Mouse (Mus musculus) left cerebral cortex, postnatal 36 days (tissue): ENCODE data around the gene Tnfrsf18. TPM values are rescaled to one million over a fixed set of nuclear protein-coding genes. Genes with fewer than 3 reads are reported as not detected.

Source experiments
- DNase-seq, 2 experiments: peaks; one replicate each; pipeline ENCODE4 v3.0.0; 2021 to 2022; ENCODE audit warnings: low spot score in 2 of 2, mixed read lengths in 1 of 2
- intact Hi-C: fragments of 180-260 bp; cut with DNase I; formaldehyde crosslinking; loops from one replicate; pipeline ENCODE4 v1.15.1; 2025
- total RNA-seq, 2 experiments: library from RNA; stranded (reverse); gene quantifications; 2 replicates each; pipeline ENCODE4 v1.2.3; 2021

Tnfrsf18 gene
- not detected for total RNA-seq

DNA sequence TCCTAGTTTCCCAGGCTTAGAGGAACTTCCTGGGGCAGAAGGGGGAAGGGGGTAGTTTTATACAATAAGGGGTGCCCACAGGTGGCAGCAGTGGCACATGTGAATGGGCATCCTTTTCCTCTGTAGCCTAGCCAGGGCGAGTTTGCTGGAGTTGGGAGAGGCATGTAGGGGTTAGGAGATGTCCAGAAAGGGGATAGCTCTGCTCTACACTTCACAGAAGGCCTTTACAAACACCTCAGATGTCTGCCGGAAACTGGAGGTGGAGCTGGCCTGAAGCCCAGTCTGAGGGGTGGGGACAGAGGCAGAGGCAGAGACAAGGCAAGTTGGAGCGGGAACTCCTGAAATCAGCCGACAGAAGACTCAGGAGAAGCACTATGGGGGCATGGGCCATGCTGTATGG is at the start of gene Tnfrsf18:
TSS of gene Tnfrsf18 (plus strand) at position 152 of the 400 bp plus-strand sequence.
- intact Hi-C loops, result no loop called here
- peak; percentile 66 to 71 for DNase-seq

DNA sequence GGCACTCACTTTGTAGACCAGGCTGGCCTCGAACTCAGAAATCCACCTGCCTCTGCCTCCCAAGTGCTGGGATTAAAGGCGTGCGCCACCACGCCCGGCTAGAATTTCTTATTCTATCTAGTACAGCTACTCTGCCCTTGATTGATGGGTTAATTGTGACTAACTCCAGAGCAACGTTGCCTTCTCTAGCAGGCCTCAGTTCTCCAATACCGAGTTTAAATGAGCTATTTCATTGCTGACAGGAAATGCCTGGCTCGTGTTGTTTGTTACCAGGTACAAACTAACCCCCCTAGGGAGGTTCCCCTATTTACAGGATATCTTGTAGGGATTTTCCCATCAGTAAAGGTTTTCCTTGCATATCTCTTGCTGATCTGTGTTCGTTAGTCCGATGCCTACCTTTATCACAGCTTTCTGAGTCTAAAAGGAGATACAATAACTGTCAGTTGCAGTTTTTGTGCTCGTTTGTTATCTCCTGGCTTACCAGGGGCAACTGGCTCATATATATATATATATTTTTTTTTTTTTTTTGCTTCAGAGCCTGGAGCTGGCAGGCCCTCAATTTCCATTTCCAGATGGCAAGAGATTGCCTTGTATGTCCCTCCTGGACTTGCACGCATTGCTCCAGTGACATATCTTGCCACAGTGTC is 44.4 kb upstream of the Tnfrsf18 start:
- intact Hi-C loops, result no loop called here
- DNase-seq, result no peak

DNA sequence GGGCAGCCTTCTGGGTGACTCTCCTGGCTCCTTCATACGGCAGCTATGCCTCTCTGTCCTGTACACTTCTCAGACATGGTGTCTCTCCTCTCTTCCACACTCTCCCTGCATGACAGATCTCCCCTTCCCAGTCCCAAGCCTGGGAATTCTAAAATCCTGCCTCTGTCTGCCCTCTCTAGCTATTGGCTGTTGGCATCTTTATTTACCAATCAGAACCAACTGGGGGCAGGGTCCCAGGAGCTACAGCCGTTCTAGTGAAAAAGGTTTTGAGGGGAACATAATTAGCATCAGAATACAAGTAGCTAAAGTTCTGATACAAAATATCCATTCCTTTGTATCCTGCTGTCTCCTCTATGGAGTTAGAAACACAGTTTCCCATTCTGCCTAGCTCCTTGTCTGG is 42.2 kb upstream of the Tnfrsf18 start:
- intact Hi-C loops, result no loop called here
- DNase-seq, result no peak

DNA sequence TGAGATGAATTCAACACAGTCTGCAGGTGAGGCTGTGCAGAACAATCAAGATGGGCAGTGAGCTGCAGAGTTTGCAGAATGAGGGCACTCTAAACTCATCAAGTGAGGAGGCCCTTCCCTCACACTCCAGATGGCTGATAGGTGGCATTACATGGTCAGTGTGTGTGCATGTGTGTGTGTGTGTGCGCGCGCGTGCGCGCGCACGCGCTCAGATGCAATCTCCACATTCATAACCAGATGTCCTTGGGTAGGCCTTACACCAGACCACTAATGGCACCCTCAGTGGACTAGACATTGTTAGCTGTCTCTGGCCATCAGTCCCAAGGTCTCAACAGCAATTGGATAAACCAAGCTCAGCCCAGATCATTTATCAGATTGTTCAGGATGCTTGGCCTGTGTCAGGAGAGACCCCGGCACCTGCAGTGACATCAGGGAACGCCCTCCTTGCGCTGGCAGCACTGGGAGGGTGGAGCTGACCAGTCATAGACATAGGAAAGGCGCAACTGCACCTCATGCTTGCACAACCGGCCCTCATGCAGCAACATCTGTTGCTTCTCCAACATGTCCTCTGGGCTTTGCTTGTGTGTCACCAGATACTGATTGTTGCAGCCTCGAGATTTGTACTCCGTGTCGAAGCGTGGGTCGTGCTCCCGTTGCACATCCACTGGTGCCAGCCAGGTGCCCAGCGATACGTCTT is 34.6 kb upstream of the Tnfrsf18 start:
- intact Hi-C loops, result loop anchor here (5.0 to 10.0 kb wide), 3 partner anchors 34 to 113 kb away; partner anchors contain the start of genes 9430015G10Rik and Ube2j2
- no peak for DNase-seq

DNA sequence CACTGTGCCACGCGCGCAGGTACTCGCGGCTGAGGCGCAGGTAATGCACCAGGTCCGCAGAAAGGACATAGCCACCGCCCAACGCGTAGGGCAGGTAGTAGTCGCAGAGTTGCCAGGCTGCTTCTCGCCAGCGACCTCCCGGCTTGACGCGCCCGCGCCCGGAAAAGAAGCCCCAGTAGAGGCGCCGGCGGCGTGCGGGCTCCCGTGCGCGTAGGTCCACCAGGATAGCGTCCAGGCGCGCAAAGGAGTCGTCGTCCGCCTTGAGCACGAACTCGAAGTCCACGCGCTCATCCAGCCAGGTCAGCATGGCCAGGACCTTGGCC is 34.1 kb upstream of the Tnfrsf18 start:
- intact Hi-C loops, result loop anchor here (5.0 to 10.0 kb wide), 3 partner anchors 35 to 113 kb away; partner anchors contain the start of genes 9430015G10Rik and Ube2j2
- no peak for DNase-seq

DNA sequence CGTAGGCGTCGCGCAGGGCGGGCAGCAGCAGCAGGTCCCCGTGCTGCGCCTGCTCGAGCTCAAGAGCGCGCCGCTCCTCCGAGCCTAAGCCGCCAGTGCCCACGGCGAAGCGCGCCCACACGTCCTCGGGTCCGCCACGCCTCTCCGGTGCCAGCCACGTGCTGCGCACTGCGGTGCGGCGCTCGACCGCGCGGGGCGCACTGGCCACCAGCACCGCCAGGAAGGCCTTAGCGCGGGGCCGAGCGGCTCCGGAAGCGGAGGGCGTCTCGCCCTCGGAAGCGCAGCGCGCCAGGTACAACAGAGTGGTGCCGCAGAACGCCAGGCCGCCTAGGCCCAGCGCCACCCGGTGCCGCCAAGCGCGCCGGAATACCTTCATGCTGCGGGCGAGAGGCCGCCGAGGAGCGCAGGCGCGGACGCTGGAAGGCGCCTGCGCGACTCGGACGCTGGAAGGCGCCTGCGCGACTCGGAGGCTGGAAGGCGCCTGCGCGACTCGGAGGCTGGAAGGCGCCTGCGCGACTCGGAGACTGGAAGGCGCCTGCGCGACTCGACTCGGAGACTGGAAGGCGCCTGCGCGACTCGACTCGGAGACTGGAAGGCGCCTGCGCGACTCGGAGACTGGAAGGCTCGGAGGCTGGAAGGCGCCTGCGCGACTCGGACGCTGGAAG is 33.6 kb upstream of the Tnfrsf18 start, which contains the start of the genes B3galt6 and Sdf4:
TSS of gene B3galt6 (minus strand) at position 409 of the 665 bp plus-strand sequence.
TSS of gene Sdf4 (plus strand) at position 632 of the 665 bp plus-strand sequence.
- DNase-seq, result peak; percentile 92 to 93
- intact Hi-C loops, result loop anchor here (5.0 to 10.0 kb wide), 3 partner anchors 35 to 112 kb away; partner anchors contain the start of genes 9430015G10Rik and Ube2j2

DNA sequence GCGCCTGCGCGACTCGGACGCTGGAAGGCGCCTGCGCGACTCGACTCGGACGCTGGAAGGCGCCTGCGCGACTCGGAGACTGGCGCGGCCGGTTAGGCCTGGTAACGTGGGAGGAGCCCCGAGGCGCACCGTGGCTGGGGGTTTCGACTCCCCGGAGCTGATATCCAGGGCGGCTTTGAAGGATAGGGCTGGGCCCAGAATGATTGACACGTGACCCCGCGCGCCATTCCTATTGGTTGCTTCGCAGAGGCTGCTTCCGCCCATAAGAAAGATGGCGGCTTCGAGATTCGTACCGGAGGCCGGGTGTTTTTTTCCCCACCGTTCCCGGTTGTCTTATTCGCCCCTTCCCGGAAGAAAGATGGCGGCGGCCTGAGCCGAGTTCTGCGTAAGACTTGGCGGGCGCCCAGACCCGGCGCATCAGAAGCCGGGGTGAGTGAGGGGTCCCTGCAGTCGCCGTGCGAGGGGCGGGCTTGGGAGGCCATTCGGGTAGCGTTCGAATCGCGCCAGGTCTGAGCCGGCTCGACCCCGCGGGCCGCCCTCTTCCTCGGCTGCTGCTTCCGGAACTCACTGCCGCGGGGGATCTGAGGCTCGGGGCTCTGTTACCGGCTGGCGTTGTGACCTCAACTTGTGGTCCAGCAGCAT is 32.9 kb upstream of the Tnfrsf18 start:
- intact Hi-C loops, result loop anchor here (5.0 to 10.0 kb wide), 3 partner anchors 36 to 112 kb away; partner anchors contain the start of genes 9430015G10Rik and Ube2j2
- peak; percentile 97 to 99 for DNase-seq

DNA sequence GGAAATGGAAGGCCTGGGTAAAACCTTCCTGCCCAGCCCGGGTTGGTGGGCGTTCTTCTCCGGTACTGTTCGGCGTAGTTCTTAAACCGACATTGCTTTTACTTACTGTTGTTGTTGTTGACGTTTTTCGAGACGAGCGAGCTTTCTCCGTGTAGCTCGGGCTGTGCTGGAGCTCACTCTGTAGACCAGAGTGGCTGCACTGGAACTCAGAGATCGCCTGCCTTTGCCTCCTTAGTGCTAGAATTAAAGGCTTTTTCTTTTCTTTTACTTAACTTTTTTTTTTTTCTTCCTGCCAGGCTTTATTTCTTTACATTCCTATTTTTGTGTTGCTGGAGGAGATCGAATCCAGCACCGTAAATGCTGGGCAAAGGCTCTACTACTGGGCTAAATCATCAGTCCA is 32.4 kb upstream of the Tnfrsf18 start:
- intact Hi-C loops, result loop anchor here (5.0 to 10.0 kb wide), 3 partner anchors 36 to 111 kb away; partner anchors contain the start of genes 9430015G10Rik and Ube2j2
- DNase-seq, result no peak

DNA sequence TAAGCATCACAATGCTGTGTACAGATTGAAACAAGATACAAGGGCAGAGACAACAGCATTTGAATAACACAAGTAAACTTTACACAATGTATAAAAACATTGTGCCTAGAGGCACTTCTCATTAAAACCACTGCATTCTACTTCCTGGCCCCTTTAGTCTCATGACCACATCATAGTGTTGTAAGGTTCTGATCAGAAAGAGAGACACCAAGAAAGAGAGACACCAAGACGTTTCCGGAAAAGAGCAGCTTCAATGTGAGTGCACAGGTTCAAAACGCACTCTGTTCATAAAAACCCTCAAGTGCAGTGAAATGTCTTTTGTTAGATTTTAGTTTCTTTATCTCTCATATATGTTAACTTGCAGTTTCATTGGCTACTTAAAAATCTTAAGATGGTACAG is 21.9 kb upstream of the Tnfrsf18 start:
- intact Hi-C loops, result no loop called here

DNA sequence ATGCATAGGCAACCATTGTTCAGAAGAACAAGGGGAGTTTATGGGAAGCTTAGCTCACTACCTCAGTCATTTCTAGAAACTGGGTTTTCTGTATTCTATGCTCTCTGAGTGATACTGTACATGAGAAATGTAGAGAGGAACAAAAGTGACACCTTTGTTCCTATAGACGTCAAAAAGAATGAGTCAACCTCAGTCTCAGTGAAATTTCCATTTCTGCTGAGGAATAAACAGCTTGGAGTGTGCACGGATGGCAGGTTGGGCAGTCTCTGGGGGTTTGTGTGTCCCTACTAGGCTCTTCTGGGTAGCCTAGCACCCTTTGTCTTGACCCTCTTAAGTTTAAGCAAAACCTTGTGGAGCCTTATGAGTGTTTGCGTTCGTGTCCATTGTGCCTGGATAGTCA is 17.6 kb upstream of the Tnfrsf18 start:
- intact Hi-C loops, result no loop called here
- DNase-seq, result no peak

More for the DNA sequence above, 21.9 kb upstream of the Tnfrsf18 start:
- DNase-seq, result no peak

DNA sequence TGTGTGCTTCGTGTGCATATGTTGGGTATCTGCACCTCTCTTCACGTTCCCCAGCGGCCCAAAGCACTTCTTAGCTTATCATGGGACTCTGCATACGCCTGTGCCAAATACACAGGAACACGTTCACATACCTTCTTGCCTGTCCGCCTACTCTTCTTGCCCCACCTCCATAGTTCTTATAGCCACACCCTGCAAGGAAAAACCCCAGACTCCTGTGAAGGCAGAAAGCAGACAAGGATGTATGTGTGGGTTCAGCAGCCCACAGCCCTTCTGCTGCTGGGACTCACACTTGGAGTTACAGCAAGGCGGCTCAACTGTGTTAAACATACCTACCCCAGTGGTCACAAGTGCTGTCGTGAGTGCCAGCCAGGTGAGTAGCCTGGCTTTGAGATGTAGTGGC is 12.3 kb upstream of the Tnfrsf18 start, which contains the start of gene Tnfrsf4:
TSS of gene Tnfrsf4 (plus strand) at position 207 of the 400 bp plus-strand sequence.
- peak in 1 of 2 experiments; percentile 61 for DNase-seq
- intact Hi-C loops, result no loop called here

DNA sequence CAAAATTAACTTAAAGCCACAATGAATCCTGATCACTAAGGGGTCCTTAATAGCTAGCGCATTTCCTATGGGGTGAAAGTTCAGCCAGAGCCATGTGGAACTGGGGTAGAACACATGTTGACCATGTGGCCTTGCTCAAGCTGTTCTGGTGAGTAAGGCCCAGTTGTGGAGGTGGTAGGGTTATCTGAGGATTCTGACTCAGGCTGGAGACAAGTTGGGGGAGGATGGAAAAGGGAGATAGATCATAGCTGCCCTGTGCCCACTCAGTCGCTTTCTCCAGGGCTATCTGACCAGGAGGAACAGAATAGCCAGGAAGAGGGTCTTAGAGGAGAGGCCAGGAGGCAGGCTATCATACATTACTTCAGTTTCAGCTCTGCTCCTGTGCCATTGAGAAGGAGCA is 11.5 kb upstream of the Tnfrsf18 start:
- intact Hi-C loops, result no loop called here
- no peak for DNase-seq

DNA sequence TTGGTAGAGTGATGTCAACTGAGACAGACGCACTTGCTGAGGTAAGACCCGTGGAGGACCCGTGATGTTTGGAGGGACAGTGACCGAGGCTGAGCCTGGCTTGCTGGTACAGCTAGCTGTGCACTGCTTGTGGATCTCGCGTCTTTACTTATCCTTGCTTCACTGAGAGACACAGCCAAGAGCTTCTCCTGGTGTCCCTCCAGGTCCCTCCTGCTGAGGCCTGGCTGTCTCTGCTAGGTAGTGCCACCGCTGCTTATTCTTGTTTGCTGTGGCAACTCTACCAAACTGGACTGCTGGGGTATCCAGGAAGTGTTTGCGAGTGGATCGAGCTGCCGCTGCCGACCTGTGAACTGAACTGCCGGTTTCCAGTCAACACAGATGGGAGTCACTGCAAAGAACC is 6.2 kb upstream of the Tnfrsf18 start:
- intact Hi-C loops, result no loop called here
- no peak for DNase-seq

DNA sequence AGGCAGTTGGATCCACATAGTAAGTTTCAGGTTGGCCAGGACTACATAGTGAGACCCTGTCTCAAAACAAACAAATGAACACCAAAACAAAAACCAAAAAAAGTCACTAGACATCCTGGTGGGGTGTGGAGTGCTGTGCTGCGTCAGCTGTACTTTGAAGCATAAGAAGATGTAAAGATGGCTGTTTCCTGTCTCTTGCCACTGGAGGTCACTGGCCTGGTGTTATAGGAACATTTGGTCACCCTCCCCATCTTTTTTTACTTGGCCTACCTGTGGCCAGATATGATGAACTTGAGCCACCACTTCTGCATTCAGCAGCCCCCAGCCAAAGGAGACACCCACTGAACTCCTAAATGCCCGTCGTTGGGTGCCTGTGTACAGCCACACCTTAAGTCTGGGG is 4.6 kb upstream of the Tnfrsf18 start:
- DNase-seq, result no peak
- intact Hi-C loops, result no loop called here

DNA sequence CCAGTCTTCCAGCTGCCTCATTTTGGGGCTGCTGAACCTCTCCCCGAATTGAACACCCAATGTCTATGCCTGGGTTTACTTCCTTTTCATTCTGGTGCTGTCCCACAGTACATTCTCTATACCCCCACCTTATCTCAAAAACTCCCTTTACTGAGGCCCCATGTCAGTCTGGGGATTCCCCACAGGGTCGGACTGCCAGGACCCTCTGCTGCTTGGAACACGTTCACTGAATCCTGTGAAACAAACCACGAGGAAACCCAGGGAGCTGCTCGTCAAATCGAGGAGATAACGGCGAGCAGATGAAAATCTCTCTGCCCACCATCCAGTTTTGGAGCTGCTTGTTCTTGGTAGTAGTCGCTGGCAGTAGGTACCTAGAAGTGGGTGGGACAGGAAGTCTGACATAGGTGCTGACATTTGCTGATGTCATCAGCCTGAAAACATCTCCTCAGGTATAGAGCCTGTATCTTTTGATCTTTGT is 4.0 kb upstream of the Tnfrsf18 start:
- intact Hi-C loops, result no loop called here
- DNase-seq, result no peak

DNA sequence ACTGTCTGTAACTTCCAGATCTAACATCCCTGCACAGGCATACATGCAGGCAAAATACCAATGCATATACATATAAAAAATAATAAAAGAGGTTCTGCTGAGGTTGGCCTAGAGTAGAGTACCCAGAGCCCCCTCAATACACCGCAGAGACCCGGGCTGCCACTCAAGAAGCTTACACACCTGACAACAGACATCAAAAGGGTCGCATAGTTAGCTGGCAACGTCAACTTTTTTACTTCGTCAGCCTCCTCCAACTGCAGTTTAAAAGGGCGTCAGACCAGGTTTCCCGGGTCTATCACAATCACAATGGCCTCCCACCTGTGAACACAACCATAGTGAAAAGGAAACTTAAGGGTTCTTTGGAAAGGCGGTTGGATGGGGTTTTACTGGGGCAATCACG is 2.4 kb upstream of the Tnfrsf18 start:
- DNase-seq, result no peak
- intact Hi-C loops, result no loop called here

DNA sequence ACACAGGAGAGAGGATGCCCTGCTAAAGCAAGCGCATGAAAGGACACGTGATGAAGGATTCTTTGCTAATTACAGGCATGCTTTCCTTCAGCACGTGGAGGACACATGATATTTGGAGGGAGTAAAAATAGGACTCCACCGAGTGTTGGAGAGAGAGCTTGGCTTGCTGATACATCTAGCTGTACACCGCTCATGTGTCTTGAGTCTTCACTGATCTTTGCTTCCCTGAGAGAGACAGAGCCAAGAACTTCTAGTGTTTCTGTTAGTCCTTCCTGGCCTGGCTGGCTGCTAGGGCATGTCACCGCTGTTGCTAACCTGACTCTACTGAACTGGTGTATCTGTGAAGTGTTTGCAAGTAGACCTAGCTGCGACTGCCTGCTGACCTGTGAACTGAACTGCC is 1.8 kb upstream of the Tnfrsf18 start:
- intact Hi-C loops, result no loop called here
- DNase-seq, result no peak

DNA sequence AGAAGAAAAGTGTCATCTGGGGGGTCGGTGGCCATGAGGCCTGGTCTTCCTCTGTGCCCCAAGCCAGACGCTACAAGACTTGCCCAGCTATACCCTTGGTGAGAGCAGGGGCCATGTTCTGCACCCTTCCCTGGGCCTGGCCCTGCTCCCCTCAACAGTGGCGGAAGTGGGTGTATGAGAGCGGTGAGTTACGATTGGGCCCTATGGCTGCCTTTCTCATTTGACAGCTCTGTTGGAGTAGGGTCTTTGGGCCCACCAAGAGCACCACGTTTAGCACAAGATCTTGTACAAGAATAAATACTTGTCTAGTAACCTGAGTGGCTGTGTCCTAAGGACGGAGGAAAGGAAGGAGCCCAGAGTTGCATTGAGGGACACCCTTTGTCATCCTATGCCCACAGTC is 2.6 kb downstream of the Tnfrsf18 start:
- DNase-seq, result no peak
- intact Hi-C loops, result no loop called here

DNA sequence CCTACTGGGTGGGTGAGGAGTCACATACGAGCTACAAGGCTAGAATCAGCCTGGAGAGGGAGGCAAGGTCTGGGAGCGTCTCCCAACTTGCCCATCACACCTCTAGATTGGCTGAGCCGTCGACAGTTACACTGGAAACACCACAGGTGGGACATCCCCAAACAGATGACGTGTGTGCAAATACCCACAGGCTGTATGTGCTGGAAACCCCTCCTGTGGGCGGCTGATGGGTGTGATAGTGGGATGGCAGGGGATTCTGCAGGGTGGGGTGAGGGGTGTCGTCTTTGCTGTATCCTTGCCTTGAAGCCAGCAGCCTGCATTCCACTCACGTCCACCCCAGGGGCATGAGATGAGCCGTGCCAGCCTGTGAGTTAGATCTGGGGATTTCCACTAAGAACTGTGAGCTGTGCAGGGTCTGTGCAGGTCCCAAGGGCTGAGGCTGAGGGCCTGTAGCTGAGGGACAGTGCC is 4.7 kb downstream of the Tnfrsf18 start:
- intact Hi-C loops, result loop anchor here (5.0 kb wide), 1 partner anchor 67 kb away; no protein-coding TSS in a partner anchor
- DNase-seq, result no peak
